Mouse (Mus musculus) thymus, adult 2 months (tissue): ENCODE measurements around the gene Hjurp.

ENCODE experiments used
- CTCF ChIP-seq: fragments of 200-500 bp; IDR thresholded peaks from 2 replicates; pipeline ENCODE4 v1.5.1; 2012; ENCODE audit warnings: mild to moderate bottlenecking, control low read depth, low read length, moderate library complexity, borderline replicate concordance; ENCODE audit not compliant: control insufficient read depth, poor library complexity, insufficient read depth; ENCODE audit errors: extremely low read depth
- POLR2A ChIP-seq: fragments of 200-500 bp; IDR thresholded peaks from 2 replicates; pipeline ENCODE4 v1.6.1; 2012; ENCODE audit warnings: mild to moderate bottlenecking, low read length, control low read depth, moderate library complexity; ENCODE audit not compliant: control insufficient read depth, poor library complexity, insufficient read depth; ENCODE audit errors: extremely low read depth

GRCm38 (mm10) chr1:88323101-88323500, 45.7 kb upstream of the Hjurp start:
- no peak for TF ChIP-seq CTCF
- no peak for TF ChIP-seq POLR2A
